Mouse (Mus musculus) spleen, postnatal 0 days (tissue): ENCODE measurements around the gene Vcan. TPM values are rescaled to one million over a fixed set of nuclear protein-coding genes. Genes with fewer than 3 reads are reported as not detected.

Experiments
- polyA plus RNA-seq: library from polyadenylated mRNA; unstranded; fragments of >200 nt; fragmentation: Nextera tagmentation; extraction: Ambion mirVana; gene quantifications from 2 replicates; pipeline ENCODE4 v1.2.1, GENCODE M21; 2015

Gene Vcan
- polyA plus RNA-seq: 8.7 and 11.4 TPM in 2 replicates

GRCm38 (mm10) chr13:89741766-89742685, at the start of gene Vcan:
Gene Vcan, minus strand, starts transcription at chr13:89742509.

Other genes with a start within 250 kb of the Vcan start
- 0.30 and 0.62 TPM in 2 replicates for gene Hapln1, start 202.7 kb downstream of the Vcan start, polyA plus RNA-seq